Mouse (Mus musculus) CH12.LX (cell line): ENCODE data around the gene Rpusd2. TPM values are rescaled to one million over a fixed set of nuclear protein-coding genes. Genes with fewer than 3 reads are reported as not detected.

Source experiments
- DNase-seq: peaks from one replicate; pipeline ENCODE4 v3.0.0-alpha.2; 2013; ENCODE audit errors: extremely low read depth
- H3K27ac ChIP-seq: 2 replicates; pipeline ENCODE4 v1.5.1; 2012; ENCODE audit warnings: low read depth, mild to moderate bottlenecking, control low read depth, moderate library complexity; ENCODE audit not compliant: insufficient read depth
- H3K27me3 ChIP-seq: replicated peaks from 2 replicates; pipeline ENCODE3; 2012; ENCODE audit warnings: inconsistent platforms
- H3K36me3 ChIP-seq, 2 experiments: replicated peaks in 1 of 2; 2 replicates each; pipeline versions ENCODE3 to v1.6.1; 2012; ENCODE audit warnings: inconsistent platforms in 1 of 2, low read length in 1 of 2, mild to moderate bottlenecking in 1 of 2, mixed read lengths in 1 of 2, moderate library complexity in 1 of 2; ENCODE audit not compliant: control insufficient read depth in 1 of 2, insufficient read depth in 1 of 2
- H3K4me1 ChIP-seq, 2 experiments: 2 replicates each; pipeline ENCODE4 v1.6.1; 2012; ENCODE audit warnings: inconsistent platforms in 1 of 2, moderate library complexity in 1 of 2; ENCODE audit not compliant: insufficient read depth in 2 of 2, control insufficient read depth in 1 of 2
- H3K4me2 ChIP-seq: 2 replicates; pipeline ENCODE4 v1.6.1; 2012; ENCODE audit warnings: low read depth, mild to moderate bottlenecking, control low read depth; ENCODE audit not compliant: poor library complexity, insufficient read depth, severe bottlenecking
- H3K4me3 ChIP-seq, 3 experiments: fragments of 150-350 bp in 1 of 3; sonication (generic) in 1 of 3; replicated peaks in 1 of 3; 2 replicates each; pipeline versions ENCODE3 to v1.5.1; 2011 to 2012; ENCODE audit warnings: low read depth in 2 of 3, low read length in 2 of 3, mild to moderate bottlenecking in 2 of 3, moderate library complexity in 2 of 3, control low read depth in 1 of 3, improper control_type of control experiment in 1 of 3, inconsistent platforms in 1 of 3, mixed read lengths in 1 of 3; ENCODE audit not compliant: poor library complexity in 1 of 3
- H3K79me2 ChIP-seq: replicated peaks from 2 replicates; pipeline ENCODE4 v1.6.1; 2012; ENCODE audit warnings: mild to moderate bottlenecking, moderate library complexity; ENCODE audit not compliant: control insufficient read depth, poor library complexity, insufficient read depth, severe bottlenecking; ENCODE audit errors: extremely low read depth
- H3K9ac ChIP-seq: 2 replicates; pipeline ENCODE4 v1.6.1; 2012; ENCODE audit warnings: low read depth, mild to moderate bottlenecking, control low read depth, moderate library complexity; ENCODE audit not compliant: insufficient read depth
- H3K9me3 ChIP-seq: replicated peaks from 2 replicates; pipeline ENCODE3; 2012; ENCODE audit warnings: low read length, inconsistent platforms, mixed read lengths
- BHLHE40 ChIP-seq: IDR thresholded peaks from 2 replicates; pipeline ENCODE4 v1.6.1; 2011; ENCODE audit warnings: mild to moderate bottlenecking, low read depth, low read length, improper control_type of control experiment
- E2F4 ChIP-seq: IDR thresholded peaks from 2 replicates; pipeline ENCODE4 v1.6.1; 2011; ENCODE audit warnings: low read depth, low read length, improper control_type of control experiment; ENCODE audit not compliant: insufficient replicate concordance
- GABPA ChIP-seq: IDR thresholded peaks from 2 replicates; pipeline ENCODE4 v1.6.1; 2012; ENCODE audit warnings: low read depth, low read length, improper control_type of control experiment, inconsistent platforms; ENCODE audit not compliant: insufficient replicate concordance
- JUN ChIP-seq: IDR thresholded peaks from 2 replicates; pipeline ENCODE4 v1.6.1; 2011; ENCODE audit warnings: low read depth, mild to moderate bottlenecking, low read length, improper control_type of control experiment, moderate library complexity; ENCODE audit not compliant: insufficient read depth
- JUND ChIP-seq: conservative IDR thresholded peaks from 2 replicates; pipeline ENCODE4 v1.6.1; 2011; ENCODE audit warnings: low read depth, low read length, improper control_type of control experiment
- MAFK ChIP-seq: IDR thresholded peaks from 2 replicates; pipeline ENCODE4 v1.6.1; 2011; ENCODE audit warnings: low read length, improper control_type of control experiment; ENCODE audit not compliant: insufficient replicate concordance
- MAX ChIP-seq: IDR thresholded peaks from 2 replicates; pipeline ENCODE4 v1.6.1; 2011; ENCODE audit warnings: low read length, improper control_type of control experiment
- MEF2A ChIP-seq: IDR thresholded peaks from 2 replicates; pipeline ENCODE4 v1.6.1; 2014; ENCODE audit warnings: low read depth, mild to moderate bottlenecking, inconsistent platforms, low read length, improper control_type of control experiment, borderline replicate concordance
- RAD21 ChIP-seq: IDR thresholded peaks from 2 replicates; pipeline ENCODE4 v1.6.1; 2011; ENCODE audit warnings: low read depth, mild to moderate bottlenecking, low read length, improper control_type of control experiment, moderate library complexity
- RCOR1 ChIP-seq: conservative IDR thresholded peaks from 2 replicates; pipeline ENCODE4 v1.6.1; 2012; ENCODE audit warnings: low read depth, mild to moderate bottlenecking, inconsistent platforms, low read length, improper control_type of control experiment
- TBP ChIP-seq: conservative IDR thresholded peaks from 2 replicates; pipeline ENCODE4 v1.6.1; 2011; ENCODE audit warnings: low read depth, low read length, improper control_type of control experiment
- TCF12 ChIP-seq: IDR thresholded peaks from 2 replicates; pipeline ENCODE4 v1.6.1; 2014; ENCODE audit warnings: low read depth, mild to moderate bottlenecking, inconsistent platforms, low read length, improper control_type of control experiment
- UBTF ChIP-seq: IDR thresholded peaks from 2 replicates; pipeline ENCODE4 v1.6.1; 2012; ENCODE audit warnings: low read depth, mild to moderate bottlenecking, inconsistent platforms, low read length, improper control_type of control experiment, moderate library complexity
- USF2 ChIP-seq: conservative IDR thresholded peaks from 2 replicates; pipeline ENCODE4 v1.6.1; 2011; ENCODE audit warnings: low read depth, low read length, improper control_type of control experiment
- ZMIZ1 ChIP-seq: IDR thresholded peaks from 2 replicates; pipeline ENCODE4 v1.6.1; 2012; ENCODE audit warnings: low read depth, mild to moderate bottlenecking, inconsistent platforms, low read length, improper control_type of control experiment
- ZNF384 ChIP-seq: IDR thresholded peaks from 2 replicates; pipeline ENCODE4 v1.6.1; 2012; ENCODE audit warnings: low read depth, low read length, improper control_type of control experiment, inconsistent platforms
- dilution Hi-C: fragments of 300-500 bp; cut with MboI; formaldehyde crosslinking; loops from 2 replicates; pipeline ENCODE4 v1.14.3; 2020; ENCODE audit warnings: low sequenced_read_pairs; ENCODE audit not compliant: extremely low pct_unique_long_range_greater_than_20kb, extremely low pct_ligation_motif_present
- in situ Hi-C: fragments of 300-500 bp; cut with MboI; formaldehyde crosslinking; loops from 3 replicates; pipeline ENCODE4 v1.14.3; 2019; ENCODE audit warnings: low sequenced_read_pairs, low pct_ligation_motif_present, low pct_unique_long_range_greater_than_20kb, mixed read lengths
- polyA plus RNA-seq: library from polyadenylated mRNA; unstranded; fragments of >175 nt; gene quantifications from 2 replicates; pipeline ENCODE4 v1.2.1, GENCODE M21; 2012; ENCODE audit warnings: low read depth; ENCODE audit not compliant: insufficient read length
- total RNA-seq, 2 experiments: library from RNA; depleted of rRNA; stranded (reverse); fragments of 300-350 nt in 1 of 2; fragments of >200 nt in 1 of 2; gene quantifications; 2 replicates each; pipeline ENCODE4 v1.2.3; 2012 to 2014

The Rpusd2 gene
- total and polyA plus RNA-seq, 3 experiments = 10.7 to 14.7 (median 13.7) TPM

GRCm38 (mm10) chr2:118995490-118995889 lies 39.1 kb upstream of the Rpusd2 start:
- no peak overlapping the region for H3K4me2 ChIP-seq
- dilution Hi-C loops = no loop called here
- peaks cover 13% of the 10 kb centered on the region for H3K27me3 ChIP-seq
- in situ Hi-C loops = no loop called here
- no peak overlapping the region for H3K4me3 ChIP-seq
- H3K9ac ChIP-seq = no peak overlapping the region
- no peak overlapping the region for H3K27ac ChIP-seq
- no peaks in the 10 kb centered on the region for H3K79me2 ChIP-seq
- DNase-seq = no peak
- H3K4me1 ChIP-seq = peaks cover 5 to 19% of the 10 kb centered on the region in 2 experiments
- H3K9me3 ChIP-seq = peaks cover 1% of the 10 kb centered on the region
- no peak for TF ChIP-seq ZMIZ1
- TF ChIP-seq BHLHE40 = no peak
- no peak for TF ChIP-seq ZNF384
- no peak for TF ChIP-seq UBTF
- no peak for TF ChIP-seq JUN
- no peak for TF ChIP-seq MAFK
- no peak for TF ChIP-seq RCOR1
- TF ChIP-seq TBP = no peak
- TF ChIP-seq RAD21 = no peak
- no peak for TF ChIP-seq MAX
- no peak for TF ChIP-seq GABPA
- TF ChIP-seq TCF12 = no peak
- no peak for TF ChIP-seq MEF2A
- no peak for TF ChIP-seq JUND
- TF ChIP-seq, all 38 proteins: peak for 0
- H3K36me3 ChIP-seq = no peaks in the 10 kb centered on the region

DNA sequence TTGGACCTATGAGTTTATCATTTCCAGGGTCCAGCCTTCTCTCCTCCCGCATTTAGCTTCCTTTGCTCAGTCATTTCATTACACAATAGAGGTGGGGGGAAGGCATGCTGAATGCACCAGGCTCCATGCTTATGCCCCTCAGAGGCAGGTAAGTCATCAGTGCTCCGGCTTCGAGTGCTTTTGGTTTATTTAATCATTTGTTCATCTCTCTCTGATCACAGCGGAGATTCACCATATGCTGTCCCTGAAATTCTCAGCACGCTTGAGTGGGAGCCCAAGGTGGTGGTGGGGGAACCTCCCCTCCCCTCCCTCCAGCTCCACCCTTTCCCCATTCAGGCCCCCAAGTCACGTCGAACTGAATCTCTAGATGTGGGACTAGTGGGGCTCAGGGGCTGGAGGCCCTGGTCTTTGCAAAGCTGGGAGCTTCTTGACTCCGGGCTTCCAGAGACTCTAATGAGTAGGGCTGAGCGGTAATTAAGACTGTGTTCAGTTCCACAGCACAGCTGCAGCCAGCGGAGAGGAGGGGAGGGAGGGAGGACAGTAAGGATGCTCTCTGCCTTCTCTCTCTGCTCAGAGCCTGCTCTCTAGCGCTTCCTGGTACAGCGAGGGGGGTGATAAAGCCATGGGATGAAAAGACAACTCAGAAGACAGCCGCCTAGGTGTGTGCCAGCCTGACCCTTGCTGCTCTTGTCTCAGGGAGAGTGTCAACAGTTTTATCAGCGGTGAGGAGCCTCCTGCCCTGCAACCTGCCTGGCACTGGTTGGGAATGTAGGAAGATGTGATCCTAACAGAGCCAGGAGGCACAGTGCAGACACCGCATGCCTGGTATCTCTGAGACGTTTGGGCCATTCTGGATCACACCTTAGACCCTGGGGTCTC lies 38.4 kb upstream of the Rpusd2 start:
- in situ Hi-C loops (no loop called here), dilution Hi-C loops (no loop called here)
- no peak overlapping the region for H3K27ac ChIP-seq
- no peak overlapping the region for H3K4me3 ChIP-seq
- H3K4me2 ChIP-seq = no peak overlapping the region
- H3K9ac ChIP-seq = no peak overlapping the region
- H3K27me3 ChIP-seq = peaks cover 13% of the 10 kb centered on the region
- H3K4me1 ChIP-seq = peaks cover 5 to 19% of the 10 kb centered on the region in 2 experiments
- H3K36me3 ChIP-seq = no peaks in the 10 kb centered on the region
- no peaks in the 10 kb centered on the region for H3K9me3 ChIP-seq
- no peak for DNase-seq
- H3K79me2 ChIP-seq = no peaks in the 10 kb centered on the region
- TF ChIP-seq ZNF384 (no peak), USF2 (no peak), RAD21 (no peak), E2F4 (no peak)
- TF ChIP-seq, all 38 proteins: peak for 0
